Mouse (Mus musculus) MEL (cell line): ENCODE data around the gene Ptma.
A peak's percentile ranks its signal among the peaks of the same experiment; 100 is the strongest.
"Not testable (repeated sequence)": the region's sequence is repeated elsewhere in the genome, so short reads cannot be mapped to it uniquely, and the experiment has no call there.

Experiments
- CTCF ChIP-seq, 3 experiments: IDR thresholded peaks in 2 of 3; conservative IDR thresholded peaks in 1 of 3; 2 replicates each; pipeline ENCODE4 v1.5.1; 2011 to 2012; ENCODE audit warnings: low read length in 3 of 3, low read depth in 2 of 3, mild to moderate bottlenecking in 2 of 3, improper control_type of control experiment in 1 of 3, inconsistent platforms in 1 of 3, mixed read lengths in 1 of 3, moderate library complexity in 1 of 3; ENCODE audit not compliant: control insufficient read depth in 1 of 3, insufficient read depth in 1 of 3, poor library complexity in 1 of 3, severe bottlenecking in 1 of 3
- GATA1 ChIP-seq: IDR thresholded peaks from 2 replicates; pipeline ENCODE4 v1.6.1; 2011; ENCODE audit warnings: low read depth, low read length, improper control_type of control experiment
- MAX ChIP-seq: IDR thresholded peaks from 2 replicates; pipeline ENCODE4 v1.6.1; 2011; ENCODE audit warnings: low read length, improper control_type of control experiment
- ZMIZ1 ChIP-seq: IDR thresholded peaks from 2 replicates; pipeline ENCODE4 v1.6.1; 2012; ENCODE audit warnings: low read depth, mild to moderate bottlenecking, inconsistent platforms, low read length, improper control_type of control experiment, moderate library complexity

- not testable (repeated sequence) for TF ChIP-seq GATA1, MAX, ZMIZ1
- TF ChIP-seq CTCF (IDR thresholded peaks at IDR 0.05 in 2 of 3, conservative IDR thresholded peaks at IDR 0.05 in 1 of 3; ENCODE audit: control insufficient read depth in 1 of 3, insufficient read depth in 1 of 3, low read depth in 2 of 3, low read length in 3 of 3, poor library complexity in 1 of 3, severe bottlenecking in 1 of 3), result peak in 2 of 3 experiments; percentile 14 to 15; a peak in 2 of 6 replicates
These were observed 13.1 kb downstream of the Ptma start for GRCm38 (mm10) chr1:86539583-86539982.
